Mouse (Mus musculus): ENCODE data around the gene Zfp787.

Gene Zfp787

DNA sequence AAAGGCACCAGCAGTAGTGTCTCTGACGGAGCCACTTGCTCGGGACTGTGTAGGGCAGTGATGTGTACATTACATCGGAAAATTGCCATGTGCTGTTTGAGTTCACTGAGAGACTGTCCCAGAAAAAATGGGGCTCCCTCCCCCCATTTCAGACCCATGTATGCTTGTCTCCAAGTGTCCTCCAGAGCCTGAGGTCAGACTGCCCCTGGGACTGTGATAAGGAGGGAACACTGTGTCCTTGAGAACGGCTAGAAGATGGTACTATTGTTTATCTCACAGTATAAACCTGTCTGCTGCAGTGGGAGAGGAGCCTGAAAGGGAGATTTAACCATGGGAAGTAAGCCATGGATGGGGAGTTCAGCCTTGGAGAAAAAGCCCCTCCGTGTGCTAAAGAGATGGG lies 8.9 kb upstream of the Zfp787 start:
- in situ Hi-C loops (cut with MboI), result no loop called here

DNA sequence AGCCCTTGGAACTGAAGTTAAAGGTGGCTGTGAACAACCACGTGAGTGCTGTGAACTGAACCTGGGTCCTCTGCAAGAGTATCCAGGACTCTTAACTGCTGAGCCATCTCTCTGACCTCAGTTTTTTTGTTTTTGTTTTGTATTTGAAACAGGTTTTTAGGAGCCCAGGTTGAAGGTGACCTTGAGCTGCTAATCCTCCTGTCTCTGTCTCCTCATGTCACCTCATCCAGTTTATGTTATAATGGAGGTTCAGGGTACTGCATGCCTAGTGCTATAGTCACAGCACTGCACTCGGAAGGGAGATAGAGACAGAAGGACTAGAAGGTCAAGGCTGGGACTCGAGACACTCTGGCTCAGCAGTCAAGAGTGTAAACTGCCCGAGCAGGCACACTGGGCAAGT lies 6.4 kb upstream of the Zfp787 start:
- in situ Hi-C loops (cut with MboI), result no loop called here

DNA sequence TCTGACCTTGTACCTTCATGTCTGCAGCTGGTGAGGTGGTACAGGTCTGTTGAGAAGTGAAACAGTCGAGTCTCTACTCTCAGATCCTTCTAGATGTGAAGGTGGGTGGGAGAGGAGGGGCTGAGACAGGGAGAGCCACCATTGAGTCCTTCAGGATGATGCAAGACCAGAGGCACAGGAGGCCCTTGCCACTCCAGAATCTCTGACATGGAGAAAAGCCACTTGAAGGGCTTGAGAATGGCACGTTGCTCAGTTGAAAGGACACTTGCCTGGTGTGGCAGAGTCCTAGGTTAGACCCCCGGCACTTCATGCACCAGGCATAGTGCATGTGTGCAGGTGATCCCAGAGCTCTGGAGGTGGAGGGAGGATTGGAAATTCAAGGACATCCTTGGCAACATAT lies 5.7 kb upstream of the Zfp787 start:
- in situ Hi-C loops (cut with MboI), result no loop called here

DNA sequence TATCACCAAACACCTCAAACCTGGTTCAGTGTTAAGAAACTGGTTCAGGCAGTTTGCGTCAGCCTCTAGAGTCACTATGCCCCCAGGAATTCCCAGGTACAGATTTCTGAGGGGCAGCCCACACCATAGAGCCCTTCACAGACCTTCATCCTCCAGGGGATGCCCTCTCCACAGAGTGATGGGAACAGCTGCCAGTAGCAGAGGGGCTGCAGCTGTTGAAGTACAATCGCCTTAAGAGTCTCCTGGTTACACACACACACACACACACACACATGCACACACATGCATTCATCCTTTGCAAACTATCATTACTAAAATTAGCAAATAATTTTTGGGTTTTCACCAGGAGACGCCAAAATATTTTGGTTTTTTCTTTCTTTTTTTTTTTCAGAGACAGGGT lies 3.8 kb upstream of the Zfp787 start:
- in situ Hi-C loops (cut with MboI), result no loop called here

DNA sequence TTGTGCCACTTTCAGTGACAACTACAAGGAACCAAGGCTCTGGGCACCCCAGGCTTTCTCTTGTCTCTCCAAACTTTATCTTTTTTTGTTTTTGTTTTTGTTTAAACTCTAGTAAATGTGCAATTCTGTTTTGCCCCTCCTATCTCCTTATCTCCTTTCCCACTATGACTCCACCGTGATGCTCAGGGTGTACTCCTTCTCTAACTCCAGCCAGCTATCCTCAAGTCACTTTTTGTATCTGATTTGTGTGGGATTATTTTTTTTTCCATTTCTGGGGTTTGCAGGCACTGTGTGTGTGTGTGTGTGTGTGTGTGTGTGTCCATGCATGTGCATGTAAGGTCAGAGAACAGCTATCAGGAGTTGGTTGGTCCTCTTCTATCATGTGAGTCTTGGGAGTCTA lies 1.7 kb upstream of the Zfp787 start:
- in situ Hi-C loops (cut with MboI), result no loop called here

DNA sequence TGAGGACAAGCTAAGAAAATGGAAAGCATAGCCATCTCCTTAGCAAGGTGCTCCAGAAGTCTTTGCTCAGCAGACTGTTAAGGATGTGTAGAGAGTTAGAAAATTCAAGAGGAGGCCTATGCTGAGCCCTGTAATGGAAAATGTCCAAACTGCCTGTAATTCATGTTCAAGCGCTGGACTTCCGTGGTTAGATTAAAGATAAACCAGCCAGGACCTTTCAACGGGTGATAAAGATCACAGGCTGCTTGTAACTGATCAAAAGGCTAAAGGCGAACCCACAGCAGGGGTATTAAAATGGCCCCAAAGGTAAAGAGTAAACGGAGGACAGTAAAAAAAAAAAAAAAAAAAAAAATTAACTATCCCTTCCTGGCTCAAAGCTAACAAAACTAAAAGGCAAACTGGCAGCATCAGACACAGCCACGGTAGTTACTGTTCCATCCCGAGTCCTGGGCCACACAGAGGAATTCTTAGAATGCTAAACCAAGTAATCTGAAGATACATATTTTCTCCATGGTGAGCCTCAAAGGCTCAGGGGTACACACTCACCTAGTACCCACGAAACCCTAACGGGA lies 1.2 kb upstream of the Zfp787 start:
- in situ Hi-C loops (cut with MboI), result no loop called here

DNA sequence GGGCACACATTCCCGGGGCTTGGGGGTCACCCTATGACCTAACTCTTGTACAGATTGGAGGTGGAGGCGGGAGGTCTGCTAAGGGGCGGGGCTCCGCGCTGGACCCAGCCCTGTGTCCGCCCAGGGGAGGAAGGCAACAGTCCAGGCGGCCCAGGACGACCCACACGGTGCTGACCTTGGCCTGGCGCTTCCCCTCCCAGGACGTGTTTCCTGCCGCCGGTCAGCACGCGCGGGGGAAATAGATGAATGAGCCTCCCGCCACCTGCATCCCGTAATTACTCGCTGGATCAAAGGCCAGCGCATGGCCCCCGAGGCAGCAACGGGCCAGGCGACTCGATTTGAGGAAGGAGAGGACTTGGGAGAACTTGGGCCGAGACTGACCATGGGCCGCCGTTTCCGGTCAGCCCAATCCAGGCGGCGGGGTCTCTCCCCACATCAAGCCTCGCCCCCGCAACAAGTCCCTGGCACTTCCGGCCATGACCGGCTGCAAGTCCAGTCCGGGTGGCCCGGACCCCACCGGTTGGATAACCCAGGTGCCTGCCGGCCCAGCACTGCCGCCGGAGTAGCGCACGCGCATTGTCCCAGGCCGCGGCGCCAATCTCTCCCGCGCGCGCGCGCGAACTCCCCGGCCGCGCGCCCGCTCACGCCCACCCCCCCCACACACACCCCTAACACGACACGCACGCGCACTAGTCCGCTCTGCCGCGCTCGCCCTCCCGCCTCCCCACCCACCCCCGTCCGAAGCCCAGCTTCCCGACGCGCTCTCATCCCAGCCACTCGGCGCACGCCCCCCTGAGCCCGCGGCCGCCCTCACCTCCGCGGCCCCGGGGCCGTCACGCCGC lies 545 bp downstream of the Zfp787 start:
- in situ Hi-C loops (cut with MboI), result no loop called here

DNA sequence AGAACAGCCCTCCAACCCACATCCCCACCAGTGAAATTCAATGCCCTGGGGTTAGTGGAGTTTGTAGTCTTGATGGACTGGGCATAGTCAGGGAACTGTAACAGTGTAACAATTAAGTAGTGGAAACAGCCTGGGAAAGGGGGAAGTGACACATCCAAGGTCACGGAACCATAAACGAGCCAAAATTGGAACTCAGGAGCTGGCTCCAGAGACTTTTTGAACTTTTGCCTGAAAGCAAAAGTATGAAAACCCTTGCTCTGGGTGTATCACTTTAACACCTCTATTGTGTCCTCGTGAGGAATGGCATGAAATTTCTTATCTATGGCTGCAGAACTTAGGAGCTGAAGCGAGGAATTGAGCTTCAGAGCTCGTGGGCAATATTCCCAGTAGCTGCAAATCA lies 1.6 kb downstream of the Zfp787 start:
- in situ Hi-C loops (cut with MboI), result no loop called here

DNA sequence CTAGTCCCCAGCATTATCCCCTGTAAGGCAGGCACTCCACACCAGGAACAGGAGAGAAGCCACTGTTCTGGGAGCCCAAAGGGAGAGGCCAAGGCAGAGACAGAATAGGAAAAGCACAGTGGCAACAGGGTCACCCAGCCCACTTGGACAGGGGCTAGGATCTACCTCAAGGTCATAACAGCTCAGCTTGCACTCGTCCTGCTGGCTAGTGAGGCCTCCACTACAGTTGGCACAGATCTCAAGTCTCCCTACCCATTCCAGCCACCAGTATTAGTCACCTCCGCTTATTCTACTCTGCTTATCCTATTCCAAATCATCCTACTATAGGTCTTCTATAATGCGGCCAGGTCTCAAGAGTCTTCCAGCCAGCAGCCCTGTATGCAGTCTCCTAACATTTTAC lies 2.7 kb downstream of the Zfp787 start:
- in situ Hi-C loops (cut with MboI), result no loop called here

DNA sequence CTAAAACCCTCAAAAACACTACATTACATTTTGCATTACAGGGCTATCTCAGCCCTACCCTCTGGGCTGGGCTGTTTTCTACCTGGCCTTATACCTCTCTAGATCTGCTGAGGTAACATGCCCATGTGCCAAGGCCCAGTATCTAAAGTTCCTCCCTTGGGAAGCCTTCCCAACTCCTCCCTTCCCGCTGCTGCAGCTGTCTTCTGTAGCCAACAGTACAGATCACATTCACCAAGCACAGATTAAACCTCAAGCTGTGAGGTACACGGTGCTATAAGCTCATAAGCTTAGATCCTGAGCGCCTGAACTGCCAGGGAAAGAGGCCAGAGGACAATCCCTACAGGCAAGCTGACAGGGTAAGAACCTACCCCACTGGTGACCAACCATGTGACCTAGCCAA lies 3.8 kb downstream of the Zfp787 start:
- in situ Hi-C loops (cut with MboI), result no loop called here

DNA sequence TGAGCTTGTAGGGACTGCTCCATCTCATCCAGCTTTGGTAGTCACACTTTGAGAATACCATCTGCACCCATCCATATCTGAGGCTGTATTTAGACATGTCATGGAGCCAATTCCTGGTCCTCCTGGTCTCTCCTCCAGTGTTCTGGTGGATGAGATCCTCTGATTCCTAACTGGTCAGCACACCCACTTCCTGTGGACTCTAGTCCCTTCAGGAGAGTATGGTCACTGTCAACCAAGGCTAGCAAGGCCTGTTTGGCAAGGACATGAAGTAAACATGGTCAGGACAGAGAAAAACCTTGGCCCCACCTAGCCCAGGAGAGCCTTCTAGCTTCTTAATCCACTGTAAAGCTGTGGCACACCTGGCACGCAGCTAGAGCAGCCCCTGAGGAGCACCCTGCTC lies 4.5 kb downstream of the Zfp787 start:
- in situ Hi-C loops (cut with MboI), result no loop called here

DNA sequence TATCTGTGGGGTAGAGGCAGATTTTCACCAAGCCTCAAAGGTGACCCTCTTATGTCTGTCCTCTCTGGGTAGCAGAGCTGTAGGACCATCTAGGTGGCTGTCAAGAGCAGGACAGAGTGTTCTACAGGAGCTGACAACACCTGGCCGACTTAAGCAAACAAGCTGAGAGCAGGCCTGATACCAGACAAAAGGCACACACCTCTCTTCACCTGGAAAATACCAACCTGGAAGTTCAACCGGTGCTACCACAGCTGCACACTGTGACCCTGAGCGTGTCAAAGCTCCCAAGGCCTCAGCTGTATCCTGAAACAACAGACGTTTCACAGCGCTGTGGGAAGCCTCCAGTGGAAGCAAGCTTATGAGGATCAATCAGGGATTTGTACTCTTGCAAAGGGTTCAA lies 8.1 kb downstream of the Zfp787 start:
- in situ Hi-C loops (cut with MboI), result no loop called here

DNA sequence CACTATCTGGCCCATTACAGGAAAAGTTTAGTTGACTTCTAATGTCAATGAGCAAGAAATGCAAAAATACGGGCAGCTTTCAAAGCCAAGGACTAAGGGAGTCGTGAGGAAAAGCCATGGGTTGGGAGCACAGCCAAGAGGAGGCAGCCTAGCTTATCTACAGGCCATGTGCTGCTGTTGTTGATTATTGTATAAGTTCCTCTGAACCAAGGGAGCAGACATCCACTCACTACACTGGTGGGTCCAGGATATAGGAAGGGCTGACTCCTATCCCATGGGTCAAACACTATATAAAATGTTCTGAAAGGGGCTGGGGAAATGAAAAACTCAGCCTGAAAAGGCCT lies 8.8 kb downstream of the Zfp787 start:
- in situ Hi-C loops (cut with MboI), result no loop called here

DNA sequence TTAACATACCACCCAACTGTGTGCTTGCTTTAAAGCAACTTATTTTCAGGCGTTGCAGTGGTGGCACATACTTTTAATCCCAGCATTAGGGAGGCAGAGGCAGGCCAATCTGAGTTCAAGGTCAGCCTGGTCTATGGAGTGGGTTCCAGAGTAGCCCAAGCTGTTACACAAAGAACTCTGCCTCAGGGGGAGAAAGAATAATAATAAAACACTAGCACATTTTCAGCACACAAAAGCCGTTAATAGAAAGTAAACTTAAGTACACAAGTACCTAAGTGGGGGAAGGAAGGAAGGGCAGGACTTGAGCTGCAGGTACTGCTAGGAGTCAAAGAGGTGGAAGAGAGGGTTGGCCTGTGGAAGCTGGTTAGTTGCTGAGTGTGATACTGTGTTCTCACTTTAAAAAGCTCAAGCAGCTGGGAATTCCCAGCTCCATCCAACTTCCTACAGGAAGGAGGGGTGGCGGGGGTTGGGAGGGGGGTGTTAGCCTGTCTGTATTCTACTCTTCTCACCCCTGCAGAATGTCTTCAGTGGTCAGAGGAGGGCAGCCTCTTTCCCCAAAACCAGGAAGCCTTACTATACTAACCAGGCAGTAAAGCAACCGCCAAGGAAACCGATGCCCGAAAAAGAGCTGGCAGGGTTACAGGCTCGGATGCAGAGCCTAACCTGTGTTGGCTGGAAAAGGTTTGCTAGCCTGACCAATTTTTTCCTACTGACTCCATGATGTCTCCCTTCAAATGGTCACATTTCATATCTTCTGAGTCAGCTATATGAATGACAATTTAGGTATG lies 9.4 kb downstream of the Zfp787 start:
- in situ Hi-C loops (cut with MboI), result no loop called here

DNA sequence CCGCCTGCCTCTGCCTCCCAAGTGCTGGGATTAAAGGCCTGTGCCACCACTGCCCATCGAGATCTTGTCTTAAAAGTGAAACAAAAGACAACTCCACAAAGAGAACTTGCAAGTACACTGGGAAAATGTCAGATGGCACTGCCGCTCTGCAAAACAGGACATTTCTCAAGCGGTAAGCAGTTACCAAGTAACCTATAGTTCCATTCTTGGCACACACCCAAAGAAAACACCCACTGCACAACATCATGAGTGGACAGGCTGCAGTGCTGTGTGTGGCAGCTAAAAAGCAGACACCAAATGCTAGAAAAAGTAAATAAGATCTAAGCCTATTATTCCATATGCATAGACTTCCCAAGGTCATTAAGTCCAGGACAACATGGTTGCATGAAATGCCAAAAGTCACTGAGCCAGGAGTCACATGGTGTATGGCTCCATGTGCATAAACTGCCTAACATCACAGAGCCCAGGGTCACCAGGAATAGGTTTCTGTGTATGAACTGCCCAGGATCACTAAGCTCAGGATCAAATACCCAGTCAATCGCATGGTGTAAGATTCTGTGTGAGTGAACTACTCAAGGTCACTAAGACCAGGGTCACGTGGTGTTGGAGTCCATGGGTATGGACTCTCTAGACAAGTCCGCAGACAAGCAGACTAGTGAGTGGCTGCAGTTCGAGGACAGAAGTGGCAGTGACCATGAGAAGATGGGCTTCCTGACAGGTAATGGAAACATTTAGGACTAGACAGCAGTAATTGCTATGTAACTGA lies 10.2 kb downstream of the Zfp787 start:
- in situ Hi-C loops (cut with MboI), result no loop called here

DNA sequence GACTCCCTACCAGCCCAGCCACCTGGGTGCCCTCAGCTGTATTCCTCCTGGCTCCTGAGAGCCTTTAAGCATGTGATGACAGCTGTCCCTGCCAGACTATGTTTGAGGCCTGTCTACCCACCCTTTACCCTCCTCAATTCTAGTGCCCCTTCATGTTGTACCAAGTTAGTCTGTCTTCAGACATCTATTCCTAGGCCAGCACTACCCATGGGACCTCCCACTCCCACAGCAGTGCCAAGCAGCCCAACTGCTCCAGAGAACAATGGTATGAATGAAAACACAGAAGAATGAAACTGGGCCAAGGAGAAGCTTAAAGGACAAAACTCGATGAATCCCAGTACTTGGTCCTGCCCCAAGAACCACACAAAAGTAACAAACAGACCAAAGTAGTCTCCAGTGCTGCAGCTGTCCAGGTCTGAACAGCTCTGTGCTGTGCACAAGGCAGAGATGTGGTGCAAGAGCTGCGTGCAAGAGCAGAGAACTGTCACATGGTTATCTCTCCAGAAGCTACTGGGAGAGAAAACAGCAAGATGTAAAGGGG lies 11.7 kb downstream of the Zfp787 start:
- in situ Hi-C loops (cut with MboI), result no loop called here

DNA sequence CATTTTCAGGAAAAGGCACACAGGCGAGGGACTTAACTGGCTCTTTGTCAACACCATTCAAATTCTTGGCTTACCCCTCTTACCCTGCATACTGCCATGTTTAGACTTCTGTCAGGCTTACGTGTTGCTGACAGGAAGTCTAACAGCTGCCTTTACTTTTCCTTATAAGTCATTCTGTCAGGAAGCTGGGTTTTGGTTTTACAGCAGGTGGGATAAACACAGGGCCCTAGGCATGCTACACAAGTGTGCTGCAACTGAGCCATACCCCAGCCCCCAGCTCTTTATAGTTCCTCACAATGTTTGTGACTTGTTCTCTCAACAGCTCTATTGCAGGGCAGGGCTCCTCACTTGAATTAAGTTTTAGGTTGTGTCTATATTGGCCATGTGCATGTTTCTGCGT lies 16.5 kb downstream of the Zfp787 start:
- in situ Hi-C loops (cut with MboI), result no loop called here

DNA sequence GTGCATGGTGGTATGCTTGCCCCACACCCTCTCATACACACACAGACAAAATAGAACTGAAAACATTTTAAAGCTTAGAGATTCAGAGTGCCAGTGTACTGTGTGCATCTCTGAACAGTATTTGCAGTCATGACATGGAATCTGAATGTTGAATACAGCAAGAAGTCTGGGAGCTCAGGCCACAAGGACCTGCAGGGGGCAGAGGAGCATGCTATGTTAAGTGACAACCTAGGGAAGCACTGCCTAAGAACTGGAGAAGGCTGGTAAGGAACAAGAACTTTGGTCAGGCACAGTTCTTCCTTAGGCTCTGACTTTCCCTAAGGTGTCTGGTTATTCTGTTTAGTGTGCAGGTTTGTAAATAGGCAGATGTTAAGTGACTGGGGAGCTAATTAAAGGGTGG lies 19.3 kb downstream of the Zfp787 start:
- in situ Hi-C loops (cut with MboI), result no loop called here

DNA sequence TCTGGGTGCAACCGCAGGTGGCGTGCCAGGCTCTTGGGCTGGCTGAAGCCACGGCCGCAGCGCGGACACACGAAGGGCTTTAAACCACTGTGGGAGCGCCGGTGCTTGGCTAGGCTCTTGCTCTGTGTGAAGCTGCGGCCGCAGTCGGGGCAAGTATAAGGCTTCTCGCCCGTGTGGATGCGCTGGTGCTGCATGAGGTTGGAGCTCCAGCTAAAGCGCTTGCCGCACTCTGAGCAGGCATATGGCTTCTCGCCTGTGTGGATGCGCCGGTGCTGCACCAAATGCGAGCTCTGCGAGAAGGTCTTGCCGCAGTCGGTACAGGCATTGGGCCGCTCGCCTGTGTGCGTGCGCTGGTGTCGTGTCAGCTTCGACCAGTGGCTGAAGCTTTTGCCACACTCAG lies 23.2 kb downstream of the Zfp787 start:
- in situ Hi-C loops (cut with MboI), result no loop called here

DNA sequence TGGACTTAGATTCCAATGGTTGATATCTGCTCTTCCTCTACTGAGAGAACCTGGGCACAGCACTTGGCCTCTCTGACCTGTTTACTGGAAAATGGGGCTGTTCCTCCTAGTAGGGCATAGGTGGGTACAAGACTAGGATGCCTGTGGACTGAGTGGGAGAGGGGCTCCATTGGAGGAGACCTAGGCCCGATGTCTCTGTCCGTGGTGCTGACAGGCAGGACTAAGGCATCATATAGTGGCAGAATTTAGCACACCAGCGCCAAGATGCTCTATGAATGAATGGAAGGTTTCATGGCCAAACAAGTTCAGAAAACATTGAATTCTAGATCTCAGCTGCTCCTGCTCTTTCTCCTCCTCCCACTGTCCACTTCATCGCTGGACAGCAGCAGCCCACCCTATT lies 25.5 kb downstream of the Zfp787 start:
- in situ Hi-C loops (cut with MboI), result no loop called here

DNA sequence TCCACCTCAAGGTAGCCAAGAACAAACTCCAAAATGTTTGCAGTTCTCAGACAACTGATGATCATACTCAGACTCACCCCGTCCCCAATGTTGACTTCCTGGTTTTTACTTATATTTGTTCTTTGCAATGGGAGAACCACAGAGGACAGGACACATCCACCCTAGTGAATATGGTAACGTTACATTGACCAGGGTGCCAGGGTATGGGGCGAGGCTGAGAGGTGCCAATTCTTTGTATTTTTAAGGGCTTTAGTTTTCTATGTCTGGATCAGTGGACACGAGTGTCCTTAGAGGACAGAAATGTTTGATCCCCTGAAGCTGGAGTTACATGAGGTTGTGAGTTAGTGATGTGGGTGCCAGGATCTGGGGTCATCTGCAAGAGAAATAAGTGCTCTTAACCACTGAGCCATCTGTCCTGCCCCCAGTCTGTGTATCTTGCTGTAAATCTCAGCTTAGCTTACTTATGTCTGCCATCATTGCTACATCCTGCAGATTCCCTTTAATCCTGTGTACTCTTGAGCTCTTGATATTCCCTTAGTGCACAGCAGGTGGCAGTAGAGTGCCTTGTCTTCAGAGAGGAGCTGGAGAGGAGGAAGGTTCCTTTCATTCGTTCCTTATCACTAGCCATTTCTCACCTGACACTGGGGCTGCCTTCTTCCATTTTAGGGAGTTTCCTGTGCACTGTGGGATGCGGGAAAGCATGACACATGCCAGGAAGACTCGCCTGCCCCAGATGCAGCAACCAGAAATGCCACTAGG lies 28.9 kb downstream of the Zfp787 start:
- in situ Hi-C loops (cut with MboI), result loop anchor here (10.0 kb wide), 1 partner anchor 68 kb away; the partner anchor contains the start of gene Galp

Measured in mature B cell (primary cell).